Mouse (Mus musculus) activated CD4-positive, CD25-positive, alpha-beta regulatory T cell, adult 4 months (primary cell): ENCODE data around the gene Llph. TPM values are rescaled to one million over a fixed set of nuclear protein-coding genes. Genes with fewer than 3 reads are reported as not detected.
"Not testable (repeated sequence)": the region's sequence is repeated elsewhere in the genome, so short reads cannot be mapped to it uniquely, and the experiment has no call there.

Experiments used
- ATAC-seq: one replicate; pipeline ENCODE4 v1.8.0; 2017
- polyA plus RNA-seq, 2 experiments: library from polyadenylated mRNA; unstranded; fragments of 100-300 nt; shearing (Covaris generic); gene quantifications; one replicate each; pipeline ENCODE4 v1.2.1; 2017

Llph gene
- polyA plus RNA-seq, result 10 to 100 TPM; 68.6 to 93.6 TPM

- ATAC-seq, result peak; percentile 94
These were observed at the start of gene Llph for GRCm38 (mm10) chr10:120226871-120227661. Gene Llph (plus strand): TSS chr10:120227070.

- peak; percentile 65 for ATAC-seq
These were observed 44.0 kb upstream of the Llph start for GRCm38 (mm10) chr10:120182887-120183286.

- ATAC-seq, result no peak
These were observed 43.5 kb upstream of the Llph start for GRCm38 (mm10) chr10:120183342-120183741.

GRCm38 (mm10) chr10:120188513-120188912 lies 38.4 kb upstream of the Llph start:
- ATAC-seq, result no peak

GRCm38 (mm10) chr10:120189276-120189675 lies 37.6 kb upstream of the Llph start:
- no peak for ATAC-seq

- ATAC-seq, result no peak
These were observed 37.1 kb upstream of the Llph start for GRCm38 (mm10) chr10:120189782-120190181.

- ATAC-seq, result no peak
These were observed 35.7 kb upstream of the Llph start for GRCm38 (mm10) chr10:120191165-120191564.

- no peak for ATAC-seq
These were observed 34.6 kb upstream of the Llph start for GRCm38 (mm10) chr10:120192278-120192677.

- peak; percentile 94 for ATAC-seq
These were observed 33.6 kb upstream of the Llph start for GRCm38 (mm10) chr10:120193255-120193654.

- ATAC-seq, result no peak
These were observed 29.6 kb upstream of the Llph start for GRCm38 (mm10) chr10:120197061-120197835.

GRCm38 (mm10) chr10:120201131-120201921 lies 25.5 kb upstream of the Llph start, which contains the start of gene Tmbim4:
Gene Tmbim4 (plus strand): TSS chr10:120201590.
- peak; percentile 43 for ATAC-seq

- peak; percentile 77 for ATAC-seq
These were observed 24.9 kb upstream of the Llph start, which contains the start of gene Irak3 for GRCm38 (mm10) chr10:120201961-120202402. Gene Irak3 (minus strand): TSS chr10:120202130.

GRCm38 (mm10) chr10:120202467-120203250 lies 24.2 kb upstream of the Llph start:
- peak; percentile 32 for ATAC-seq

GRCm38 (mm10) chr10:120204591-120205210 lies 22.2 kb upstream of the Llph start:
- no peak for ATAC-seq

- ATAC-seq, result no peak
These were observed 18.9 kb upstream of the Llph start for GRCm38 (mm10) chr10:120208015-120208414.

- peak; percentile 60 for ATAC-seq
These were observed 18.0 kb upstream of the Llph start for GRCm38 (mm10) chr10:120208575-120209538.

GRCm38 (mm10) chr10:120209539-120209925 lies 17.3 kb upstream of the Llph start:
- peak; percentile 78 for ATAC-seq

- no peak for ATAC-seq
These were observed 16.8 kb upstream of the Llph start for GRCm38 (mm10) chr10:120210096-120210495.

GRCm38 (mm10) chr10:120217099-120217498 lies 9.8 kb upstream of the Llph start:
- not testable (repeated sequence) for ATAC-seq

GRCm38 (mm10) chr10:120218996-120219395 lies 7.9 kb upstream of the Llph start:
- ATAC-seq, result no peak
